Mouse (Mus musculus) adrenal gland, postnatal 36 days (tissue): ENCODE data around the gene Tbl2. TPM values are rescaled to one million over a fixed set of nuclear protein-coding genes. Genes with fewer than 3 reads are reported as not detected.
A peak's percentile ranks its signal among the peaks of the same experiment; 100 is the strongest.

Experiments used
- DNase-seq, 2 experiments: peaks; one replicate each; pipeline ENCODE4 v3.0.0; 2021; ENCODE audit warnings: mixed read lengths in 1 of 2
- microRNA-seq: library from miRNA; unstranded; fragments of <30 nt; microRNA quantifications from one replicate; pipeline ENCODE4 v1.2.0, GENCODE M21; 2021
- total RNA-seq, 2 experiments: library from RNA; stranded (reverse); gene quantifications; 2 replicates each; pipeline ENCODE4 v1.2.3; 2021

The Tbl2 gene
- total RNA-seq, 2 experiments from 2014 or later = 28.9 to 40.9 TPM

GRCm38 (mm10) chr5:135186621-135187348 lies 37.3 kb downstream of the Tbl2 start, which contains the start of gene Baz1b:
Baz1b (plus strand) TSS chr5:135187264.
- peak; percentile 99 for DNase-seq

- peak; percentile 82 to 91 for DNase-seq
Observed at GRCm38 (mm10) chr5:135187349-135188213, 38.1 kb downstream of the Tbl2 start.

GRCm38 (mm10) chr5:135188214-135188554 lies 38.7 kb downstream of the Tbl2 start:
- no peak for DNase-seq

GRCm38 (mm10) chr5:135189281-135190022 lies 40.0 kb downstream of the Tbl2 start:
- no peak for DNase-seq

GRCm38 (mm10) chr5:135191620-135192019 lies 42.2 kb downstream of the Tbl2 start:
- peak; percentile 41 to 69 for DNase-seq

- no peak for DNase-seq
Observed at GRCm38 (mm10) chr5:135192431-135192830, 43.0 kb downstream of the Tbl2 start.

- no peak for DNase-seq
Observed at GRCm38 (mm10) chr5:135196367-135196766, 46.9 kb downstream of the Tbl2 start.

- DNase-seq = no peak
Observed at GRCm38 (mm10) chr5:135202763-135203162, 53.3 kb downstream of the Tbl2 start.

GRCm38 (mm10) chr5:135208197-135208596 lies 58.7 kb downstream of the Tbl2 start:
- no peak for DNase-seq

Small RNA genes lying within 50 kb of the gene (microRNA-seq; reads per million reads assigned to microRNA genes)
- not detected for gene Gm25315

Other genes with a start within 250 kb of the Tbl2 start
- not detected for gene Tmem270, start 242.9 kb upstream of the Tbl2 start, total RNA-seq
- not detected for gene Cldn13, start 234.1 kb upstream of the Tbl2 start, total RNA-seq
- gene Mettl27, start 217.3 kb upstream of the Tbl2 start, total RNA-seq = 10 to 100 TPM; 18.5 to 29.9 TPM
- gene Cldn4, start 202.7 kb upstream of the Tbl2 start, total RNA-seq = not detected
- under 1 TPM in 1 of 2 experiments, not detected in 1; 0.43 TPM for gene Cldn3, start 163.4 kb upstream of the Tbl2 start, total RNA-seq
- gene Abhd11, start 140.5 kb upstream of the Tbl2 start, total RNA-seq = 10 to 100 TPM; 45.4 to 55.3 TPM
- gene Stx1a, start 126.2 kb upstream of the Tbl2 start, total RNA-seq = 1 to 10 TPM; 6.8 to 7.7 TPM
- gene Dnajc30, start 85.5 kb upstream of the Tbl2 start, total RNA-seq = 10 to 100 TPM; 28.1 to 34.6 TPM
- 10 to 100 TPM; 51.7 to 57.7 TPM for gene Bud23, start 84.7 kb upstream of the Tbl2 start, total RNA-seq
- 1 to 10 TPM; 1.8 to 3.7 TPM for gene Vps37d, start 71.4 kb upstream of the Tbl2 start, total RNA-seq
- gene Mlxipl, start 59.8 kb upstream of the Tbl2 start, total RNA-seq = 10 to 100 TPM; 47.4 to 73.6 TPM
- 10 to 100 TPM; 72.6 to 77.5 TPM for gene Bcl7b, start 18.6 kb downstream of the Tbl2 start, total RNA-seq
- 10 to 100 TPM; 72.1 to 90.4 TPM for gene Baz1b, start 37.6 kb downstream of the Tbl2 start, total RNA-seq
- gene Fzd9, start 101.6 kb downstream of the Tbl2 start, total RNA-seq = 1 to 10 TPM; 3.7 to 6.3 TPM
- not detected for gene Fkbp6, start 200.4 kb downstream of the Tbl2 start, total RNA-seq
- gene Trim50, start 203.6 kb downstream of the Tbl2 start, total RNA-seq = not detected
- gene Nsun5, start 220.3 kb downstream of the Tbl2 start, total RNA-seq = 10 to 100 TPM; 13.7 to 23.7 TPM
- 10 to 100 TPM; 21.4 to 24.6 TPM for gene Pom121, start 244.9 kb downstream of the Tbl2 start, total RNA-seq